Mouse (Mus musculus) gastrocnemius, postnatal 25 days (tissue): ENCODE measurements around the gene Ext2. TPM values are rescaled to one million over a fixed set of nuclear protein-coding genes. Genes with fewer than 3 reads are reported as not detected.

Experiments used
- DNase-seq: peaks from one replicate; pipeline ENCODE4 v3.0.0; 2022
- total RNA-seq, 2 experiments: library from RNA; stranded (reverse); gene quantifications; 1 replicate in 1 of 2; 2 replicates in 1 of 2; pipeline ENCODE4 v1.2.3; 2021

Gene Ext2
- total RNA-seq, 2 experiments from 2014 or later: 30.7 to 34.6 TPM

GRCm38 (mm10) chr2:93677231-93677630 is 145.1 kb downstream of the Ext2 start:
- no peak for DNase-seq

GRCm38 (mm10) chr2:93671573-93672184 is 150.7 kb downstream of the Ext2 start:
- DNase-seq: no peak

- peak; percentile 59 for DNase-seq
Measured at GRCm38 (mm10) chr2:93666146-93666858, 156.1 kb downstream of the Ext2 start.

GRCm38 (mm10) chr2:93665472-93665871 is 156.9 kb downstream of the Ext2 start:
- no peak for DNase-seq

GRCm38 (mm10) chr2:93662240-93662865 is 160.0 kb downstream of the Ext2 start:
- DNase-seq: no peak

- no peak for DNase-seq
Measured at GRCm38 (mm10) chr2:93661096-93661495, 161.3 kb downstream of the Ext2 start.

- DNase-seq: no peak
Measured at GRCm38 (mm10) chr2:93659705-93660308, 162.6 kb downstream of the Ext2 start.

GRCm38 (mm10) chr2:93659004-93659403 is 163.4 kb downstream of the Ext2 start:
- no peak for DNase-seq

- no peak for DNase-seq
Measured at GRCm38 (mm10) chr2:93654336-93655055, 167.9 kb downstream of the Ext2 start.

GRCm38 (mm10) chr2:93649243-93649870 is 173.0 kb downstream of the Ext2 start:
- no peak for DNase-seq

GRCm38 (mm10) chr2:93647924-93648575 is 174.3 kb downstream of the Ext2 start:
- no peak for DNase-seq

GRCm38 (mm10) chr2:93647051-93647923 is 175.1 kb downstream of the Ext2 start:
- no peak for DNase-seq

- no peak for DNase-seq
Measured at GRCm38 (mm10) chr2:93645626-93646320, 176.6 kb downstream of the Ext2 start.

- DNase-seq: no peak
Measured at GRCm38 (mm10) chr2:93645197-93645596, 177.2 kb downstream of the Ext2 start.

GRCm38 (mm10) chr2:93644731-93645130 is 177.6 kb downstream of the Ext2 start:
- DNase-seq: no peak

GRCm38 (mm10) chr2:93644234-93644633 is 178.1 kb downstream of the Ext2 start:
- no peak for DNase-seq

- DNase-seq: no peak
Measured at GRCm38 (mm10) chr2:93643403-93643780, 179.0 kb downstream of the Ext2 start.

- no peak for DNase-seq
Measured at GRCm38 (mm10) chr2:93634609-93635008, 187.8 kb downstream of the Ext2 start.

GRCm38 (mm10) chr2:93624665-93625408 is 197.5 kb downstream of the Ext2 start:
- no peak for DNase-seq
